Mouse (Mus musculus) erythroblast, adult 5-6 weeks (primary cell): ENCODE results near the gene Gbgt1. TPM values are rescaled to one million over a fixed set of nuclear protein-coding genes. Genes with fewer than 3 reads are reported as not detected.
"Not testable (repeated sequence)": the region's sequence is repeated elsewhere in the genome, so short reads cannot be mapped to it uniquely, and the experiment has no call there.

ENCODE experiments used
- ATAC-seq: replicated peaks from 2 replicates; pipeline ENCODE4 v1.8.0; 2016; ENCODE audit warnings: moderate number of reproducible peaks, mild to moderate bottlenecking, moderate TSS enrichment, inconsistent platforms; ENCODE audit not compliant: poor library complexity, low FRiP score, severe bottlenecking
- total RNA-seq, 2 experiments: library from RNA; stranded (forward) in 1 of 2; stranded (reverse) in 1 of 2; fragments of 150-400 nt in 1 of 2; fragments of 200-764, 138-1000 nt in 1 of 2; gene quantifications; 2 replicates each; pipeline versions ENCODE4 v1.2.3 to v1.2.4; 2015 to 2017; ENCODE audit warnings: low replicate concordance in 2 of 2

Gbgt1 gene
- total RNA-seq, 2 experiments from 2014 or later: not detected

- ATAC-seq: no peak
Measured at GRCm38 (mm10) chr2:28497561-28497960, 870 bp downstream of the Gbgt1 start.

DNA sequence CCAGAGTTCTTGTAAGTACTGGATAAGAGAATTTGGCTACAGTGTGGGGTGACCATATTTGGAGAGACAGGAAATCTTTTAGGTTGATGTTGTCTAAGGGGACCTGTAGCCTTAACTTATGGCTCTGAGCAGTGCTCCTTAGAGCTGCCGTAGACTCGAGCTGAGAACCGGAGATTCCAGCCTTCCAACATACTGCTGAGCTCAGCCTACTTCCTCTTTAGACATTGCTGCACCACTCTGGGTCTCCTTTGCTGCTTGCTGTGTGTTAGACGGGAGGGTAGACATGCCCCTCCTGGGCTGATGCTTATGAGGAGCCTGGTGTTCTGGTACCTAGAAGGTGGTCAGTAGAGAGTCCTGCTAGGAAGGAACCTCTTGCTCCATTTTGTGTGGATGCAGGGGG is 1.7 kb downstream of the Gbgt1 start:
- no peak for ATAC-seq

GRCm38 (mm10) chr2:28502987-28503386 is 6.3 kb downstream of the Gbgt1 start:
- peak; percentile 25; the same call in 1 of the 2 replicates for ATAC-seq

GRCm38 (mm10) chr2:28504676-28505075 is 8.0 kb downstream of the Gbgt1 start:
- no peak for ATAC-seq

GRCm38 (mm10) chr2:28505795-28506194 is 9.1 kb downstream of the Gbgt1 start, which contains the start of gene Gm10134:
Gene Gm10134 (plus strand): TSS chr2:28506095.
- ATAC-seq: no peak

DNA sequence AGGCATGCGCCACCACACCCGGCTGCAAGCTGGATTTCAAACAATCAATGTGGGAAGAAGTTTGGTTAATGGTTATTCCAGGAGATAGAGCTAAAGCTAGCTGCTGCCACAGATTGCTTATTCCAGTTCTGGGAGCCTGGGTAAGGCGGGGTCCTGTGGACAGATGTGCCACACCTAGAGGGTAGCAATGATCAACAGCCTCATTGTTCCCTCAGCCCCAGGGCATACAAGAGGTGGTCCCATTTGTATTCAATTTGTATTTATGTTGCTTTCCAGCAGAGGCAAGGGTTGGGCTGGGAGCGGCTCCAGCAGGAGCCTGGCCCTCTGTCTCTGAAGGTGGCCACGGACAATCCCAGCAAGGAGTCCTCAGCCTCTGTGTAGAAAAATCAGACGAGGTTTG is 9.6 kb downstream of the Gbgt1 start:
- no peak for ATAC-seq

- not testable (repeated sequence) for ATAC-seq
Measured at GRCm38 (mm10) chr2:28511600-28511999, 14.9 kb downstream of the Gbgt1 start.

DNA sequence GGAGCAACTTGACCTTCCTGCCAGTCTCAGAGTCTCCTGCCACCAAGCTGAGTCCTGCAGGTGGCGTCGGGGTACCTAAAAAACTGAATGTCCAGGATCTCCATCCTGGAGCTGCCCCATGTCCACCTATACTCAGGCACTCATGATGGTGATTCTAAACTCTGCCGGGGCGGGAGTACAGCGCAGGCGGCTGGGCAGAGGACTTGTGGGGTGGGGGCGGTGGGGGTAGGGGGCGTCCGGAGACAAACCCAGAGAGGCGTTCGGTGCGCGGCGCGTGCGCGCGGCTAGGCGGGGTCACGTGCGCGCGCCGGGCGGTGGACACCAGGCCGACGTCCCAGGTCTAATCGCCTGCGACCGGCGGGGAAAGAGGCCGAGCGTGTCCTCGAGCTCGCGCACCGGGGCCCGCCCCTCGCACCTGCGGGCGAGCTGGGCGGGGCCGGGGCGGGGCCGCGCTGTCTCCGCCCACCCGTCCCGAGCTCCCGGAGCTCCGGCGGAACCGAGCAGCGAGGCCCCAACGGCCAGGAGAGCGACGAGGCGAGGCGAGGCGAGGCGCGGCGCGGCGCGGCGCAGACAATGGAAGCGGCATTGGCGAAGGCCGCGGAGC is 16.2 kb downstream of the Gbgt1 start, which contains the start of gene Ralgds:
Gene Ralgds, plus strand, starts transcription at position 328 of the 604 bp plus-strand sequence.
- no peak for ATAC-seq

DNA sequence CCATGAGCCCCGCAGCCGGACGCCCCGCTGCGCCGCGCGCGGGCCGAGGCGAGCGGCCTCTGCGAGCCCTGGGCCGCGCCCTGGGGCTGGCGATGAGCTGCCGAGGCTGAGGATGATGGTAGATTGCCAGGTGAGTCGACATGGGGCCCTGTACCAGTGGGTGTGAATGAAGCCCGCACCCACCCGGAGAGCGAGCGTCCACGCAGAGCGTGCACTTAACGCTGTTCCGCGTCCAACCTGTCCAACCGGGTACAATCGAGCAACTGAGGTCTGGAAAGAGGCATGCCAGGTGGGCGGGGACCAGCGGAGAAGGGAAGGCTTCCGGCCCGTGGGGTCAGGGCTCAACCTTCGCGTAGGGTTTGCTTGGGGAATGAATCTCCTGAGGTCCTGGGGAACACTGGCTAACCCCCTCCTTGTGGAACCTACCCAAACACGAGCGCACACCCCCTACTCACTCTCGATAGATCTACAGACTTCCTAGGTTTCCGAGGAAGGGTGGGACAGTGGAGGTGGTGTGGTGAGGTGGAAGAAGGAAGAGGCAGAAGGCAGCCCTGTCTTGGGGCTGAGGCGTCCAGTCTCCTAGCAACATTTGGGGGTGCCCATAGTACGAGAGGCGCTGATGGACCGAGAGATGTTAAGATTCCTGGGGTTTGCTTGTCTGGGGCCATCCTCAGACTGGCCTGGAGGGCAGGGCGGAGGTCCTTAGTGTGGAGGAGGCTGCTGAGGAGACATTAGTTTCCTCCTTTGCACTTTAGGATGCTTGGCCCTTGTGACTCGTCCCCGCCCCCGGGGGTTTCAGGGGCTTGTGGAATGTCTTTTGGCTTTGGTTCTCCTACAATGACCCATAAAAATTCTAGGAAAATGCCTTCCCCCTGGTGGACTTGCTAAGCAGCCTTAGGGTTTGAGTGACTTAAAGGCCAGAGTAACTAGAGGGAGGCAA is 17.0 kb downstream of the Gbgt1 start:
- no peak for ATAC-seq

GRCm38 (mm10) chr2:28514489-28514888 is 17.8 kb downstream of the Gbgt1 start:
- ATAC-seq: 0 out of 2 replicates have a peak, but pooled peaks have one; percentile 30

DNA sequence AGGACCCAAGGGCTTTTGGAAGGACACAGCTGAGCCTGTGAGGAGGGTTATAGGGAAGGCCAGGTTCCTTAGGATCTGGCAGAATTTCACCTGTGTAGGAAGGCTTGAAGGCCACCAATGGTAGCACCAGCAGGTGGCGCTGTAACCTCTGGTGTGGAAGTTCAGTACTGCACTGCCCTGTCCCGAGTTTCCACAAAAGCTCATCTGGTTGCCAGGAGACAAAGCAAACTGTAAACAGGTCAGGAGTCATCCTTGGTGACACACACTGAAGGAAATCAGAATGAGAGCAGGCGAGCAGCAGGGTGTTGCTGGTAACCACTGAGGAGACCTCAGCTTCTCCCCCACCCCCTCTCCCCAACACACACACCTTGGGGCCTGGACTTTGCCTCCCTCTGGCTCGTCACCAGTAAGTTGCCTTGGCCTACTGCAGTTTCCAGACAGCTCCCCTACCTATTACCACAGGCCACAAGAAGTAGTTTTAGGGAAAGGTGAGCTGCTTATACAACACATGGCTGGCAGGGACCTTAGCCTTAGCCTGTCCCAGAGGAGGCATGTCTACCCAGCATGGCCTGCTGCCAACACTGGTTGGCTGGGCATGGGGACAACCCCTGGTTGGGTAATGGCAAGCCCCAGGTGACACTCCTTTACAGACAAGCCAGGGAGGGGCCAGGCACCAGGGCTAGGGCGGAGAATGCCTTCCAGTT is 20.7 kb downstream of the Gbgt1 start:
- no peak for ATAC-seq

DNA sequence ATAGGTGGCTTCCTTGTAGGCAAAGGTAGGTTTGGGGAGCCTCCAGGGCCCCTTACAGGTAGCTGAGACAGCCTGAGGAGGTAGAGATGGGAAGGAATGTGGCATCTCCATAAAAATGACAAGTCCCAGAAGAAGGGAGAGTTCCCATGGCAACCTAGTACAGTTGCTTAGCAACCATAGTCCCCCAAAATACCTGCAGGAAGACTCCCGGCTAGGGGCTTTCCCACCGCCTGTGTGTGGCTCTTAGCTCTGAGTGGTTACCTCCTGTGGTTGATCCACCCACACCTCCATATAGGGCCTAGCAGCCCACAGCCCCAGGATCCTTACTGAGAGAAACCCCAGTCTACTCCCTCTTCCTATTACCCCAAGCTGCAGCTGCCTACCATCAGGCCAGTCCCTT is 21.5 kb downstream of the Gbgt1 start:
- no peak for ATAC-seq

DNA sequence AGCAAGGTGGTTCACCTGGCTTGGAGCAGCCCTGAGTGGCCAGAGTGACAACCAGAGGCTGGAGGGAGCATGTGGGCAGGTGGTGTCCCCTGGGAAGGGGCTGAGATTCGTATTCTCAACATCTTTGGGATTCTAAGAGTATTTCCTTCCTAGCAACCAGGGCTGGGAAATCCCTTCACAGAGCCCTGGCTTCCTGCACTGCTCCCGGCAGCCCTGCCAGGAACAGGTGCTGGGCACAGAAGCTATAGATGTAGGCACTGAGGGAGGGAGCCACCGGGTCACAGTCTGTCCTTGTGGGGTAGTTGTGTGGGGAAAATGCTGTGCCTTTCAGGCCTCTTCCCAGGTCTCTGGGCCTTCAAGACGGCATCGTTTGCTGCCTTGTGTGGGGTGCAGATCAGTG is 23.9 kb downstream of the Gbgt1 start:
- ATAC-seq: no peak

- no peak for ATAC-seq
Measured at GRCm38 (mm10) chr2:28521571-28522151, 25.0 kb downstream of the Gbgt1 start.

DNA sequence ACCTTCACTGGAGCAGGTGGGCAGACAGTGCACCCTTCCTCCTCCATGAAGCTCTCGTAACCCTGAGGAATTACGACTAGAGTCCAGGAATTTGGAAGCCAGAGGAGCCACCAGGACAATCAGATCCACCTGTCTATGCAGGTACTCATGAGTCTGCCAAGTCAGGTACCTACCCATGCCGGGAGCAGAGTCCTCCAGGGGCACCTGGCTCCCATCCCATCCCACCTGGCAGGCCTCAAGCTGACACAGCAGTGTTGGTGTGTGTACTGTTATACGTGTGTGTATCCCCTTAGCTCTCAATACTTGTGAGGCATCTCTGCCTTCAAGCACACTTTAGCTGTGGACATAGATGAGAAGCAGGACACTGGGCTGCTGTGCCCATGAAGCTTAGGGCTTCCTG is 25.5 kb downstream of the Gbgt1 start:
- ATAC-seq: no peak

GRCm38 (mm10) chr2:28523643-28524117 is 27.0 kb downstream of the Gbgt1 start:
- ATAC-seq: 0 out of 2 replicates have a peak, but pooled peaks have one; percentile 32

DNA sequence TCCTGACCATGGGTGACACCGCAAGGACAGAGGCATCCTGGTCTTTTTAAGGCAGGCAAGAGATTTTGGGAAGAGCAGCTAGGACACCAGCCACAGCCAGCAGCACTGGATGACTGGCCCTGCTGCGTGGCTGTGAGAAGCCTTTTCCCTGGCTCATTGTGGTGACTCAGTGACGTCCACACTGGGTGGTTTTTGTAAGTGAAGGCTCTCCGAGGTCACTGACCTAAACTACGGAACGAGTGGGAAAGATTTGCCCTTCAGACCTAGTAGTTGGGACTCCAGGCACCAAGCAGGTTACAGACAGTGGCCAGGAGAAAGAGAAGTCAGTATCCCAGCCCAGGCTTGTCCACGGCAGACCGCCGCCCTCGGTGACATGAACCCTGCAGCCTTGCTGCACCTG is 27.7 kb downstream of the Gbgt1 start:
- ATAC-seq: no peak

- no peak for ATAC-seq
Measured at GRCm38 (mm10) chr2:28525219-28525942, 28.7 kb downstream of the Gbgt1 start.
